Mouse (Mus musculus): Measurements from ENCODE around the gene Zfp414.

Gene Zfp414

DNA sequence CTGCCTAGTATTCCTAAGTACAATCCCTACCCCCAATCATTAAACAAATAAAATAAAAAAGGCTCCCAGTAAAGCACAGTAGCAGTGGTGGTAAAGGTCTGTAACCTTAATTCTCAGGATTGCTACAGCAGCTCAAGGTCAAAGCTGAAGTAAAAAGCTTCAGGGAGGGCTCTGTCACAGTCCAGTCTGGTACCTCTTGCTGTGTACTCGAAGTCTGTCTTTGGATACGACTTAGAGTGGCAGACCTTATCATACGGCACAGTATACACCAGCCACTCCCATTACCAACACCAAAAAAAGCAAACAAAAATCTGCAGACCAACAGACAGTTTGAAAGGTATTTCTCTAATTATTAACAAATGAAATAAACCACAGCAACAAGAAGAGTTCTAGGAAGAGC lies 37.9 kb downstream of the Zfp414 start:
- DNase-seq, result no peak

DNA sequence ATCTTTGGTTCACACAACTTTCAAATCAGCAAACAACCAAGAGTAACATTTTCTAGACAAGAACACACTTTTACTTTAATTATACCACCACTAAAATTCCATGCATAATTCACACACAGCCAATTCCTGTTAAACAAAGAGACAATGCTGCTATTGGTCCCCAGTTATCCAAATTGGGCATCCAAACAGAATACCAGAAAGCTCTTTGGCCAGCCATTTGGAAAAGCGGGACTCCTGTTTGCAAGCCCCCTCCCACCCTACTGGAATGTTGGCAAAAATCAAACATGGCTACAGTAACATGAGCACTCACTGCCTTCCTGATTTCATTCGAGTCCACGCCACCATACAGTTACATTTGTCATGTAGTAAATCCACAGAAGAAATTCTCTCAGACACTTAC lies 40.8 kb downstream of the Zfp414 start:
- no peak for DNase-seq

DNA sequence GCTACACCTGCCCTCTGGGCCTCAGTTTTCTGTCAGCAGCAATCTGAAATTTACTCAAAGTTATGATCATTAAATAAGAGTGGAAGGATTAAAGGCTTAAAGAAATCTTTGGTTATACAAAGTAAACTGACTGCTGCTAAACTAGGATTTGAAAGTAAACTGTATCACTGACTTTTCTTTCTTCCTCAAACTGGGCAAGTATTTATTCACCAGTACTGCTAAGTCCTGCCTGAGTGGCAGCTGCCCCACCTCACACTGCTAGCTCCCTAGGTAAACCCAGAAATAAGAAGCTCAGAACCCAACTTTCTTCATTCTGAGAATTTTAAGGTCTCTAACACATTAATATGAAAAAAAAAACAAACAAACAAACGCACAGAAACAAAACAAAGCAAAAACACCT lies 44.9 kb downstream of the Zfp414 start:
- no peak for DNase-seq

DNA sequence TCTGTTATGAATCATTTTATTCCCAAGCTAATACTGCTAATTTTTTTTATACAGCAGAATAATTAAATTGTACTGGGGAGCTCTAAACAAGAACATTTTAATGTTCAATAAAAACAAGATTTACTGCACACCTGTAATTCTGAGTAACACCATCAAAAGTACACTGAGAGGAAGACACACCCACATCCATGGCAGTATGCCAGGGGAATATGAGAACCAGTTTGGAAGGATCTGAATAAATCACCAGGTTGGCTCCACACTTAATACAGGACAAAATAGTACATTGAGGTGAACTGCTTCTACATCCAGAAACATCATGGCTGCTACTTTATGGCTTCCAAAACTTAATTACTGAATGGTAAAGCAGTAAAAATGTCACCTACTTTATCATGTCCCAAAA lies 46.6 kb downstream of the Zfp414 start:
- DNase-seq, result no peak

DNA sequence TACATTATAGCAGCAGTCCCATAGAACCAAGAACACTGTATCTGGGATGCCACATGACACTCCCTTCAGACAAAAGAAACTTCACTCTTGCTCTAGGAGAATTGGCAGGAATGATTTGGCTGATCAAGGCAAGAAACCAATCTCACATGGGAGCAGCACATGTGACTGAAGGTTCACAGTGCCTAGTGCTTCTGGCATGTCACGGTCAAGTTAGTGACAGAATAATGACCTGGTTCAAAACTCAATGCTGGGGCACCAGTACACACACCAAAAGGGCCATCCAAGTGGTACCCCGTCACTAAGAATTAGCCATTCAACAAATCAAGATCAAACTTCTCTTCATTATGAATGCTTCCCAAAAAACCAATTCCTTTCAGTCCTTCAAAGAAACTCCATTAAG lies 47.2 kb downstream of the Zfp414 start:
- no peak for DNase-seq

DNA sequence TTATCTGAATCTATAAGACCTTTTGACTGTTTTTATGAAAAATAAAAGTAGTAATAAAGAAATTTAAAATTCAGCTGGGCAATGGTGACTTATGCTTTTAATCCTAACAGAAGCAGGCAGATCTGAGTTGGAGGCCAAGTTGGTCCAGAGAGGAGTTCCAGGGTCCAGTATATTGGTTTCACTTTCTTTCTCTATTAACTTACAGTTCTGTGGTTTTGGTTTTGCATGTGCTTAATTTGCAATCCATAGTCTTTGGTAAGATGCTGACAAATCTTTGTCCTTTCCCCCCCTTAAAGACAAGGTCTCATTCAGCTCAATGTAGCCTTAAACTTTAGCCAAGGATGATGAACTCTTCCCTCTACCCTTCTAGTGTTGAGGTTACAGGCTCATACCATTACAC lies 49.9 kb downstream of the Zfp414 start:
- DNase-seq, result no peak

Data from right cerebral cortex, postnatal 14 days (tissue).